Mouse (Mus musculus): ENCODE results near the gene Ahrr.

DNA sequence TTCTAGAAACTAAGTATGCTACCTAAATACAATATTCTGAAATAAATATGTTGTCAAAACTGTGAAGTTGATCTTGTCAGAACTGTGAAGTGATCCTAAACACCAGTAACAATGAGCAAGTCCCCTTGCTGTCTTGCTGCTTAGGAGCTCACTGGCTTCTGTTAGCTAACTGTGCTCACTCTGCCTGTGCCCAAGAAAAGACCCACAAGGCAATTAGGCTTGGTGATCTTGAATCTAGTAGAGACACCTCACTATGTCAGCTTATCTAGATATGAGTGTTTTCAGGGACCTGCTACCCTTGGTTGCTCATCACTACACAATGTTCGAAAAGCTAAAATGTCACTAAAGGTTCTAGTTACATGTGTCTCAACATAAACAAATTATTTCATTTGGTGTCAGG lies 13.6 kb upstream of the Ahrr start:
- TF ChIP-seq POLR2A (IDR thresholded peaks at IDR 0.05; ENCODE audit: low read depth, low read length) (no peak), CTCF (IDR thresholded peaks at IDR 0.05; ENCODE audit: extremely low read depth, insufficient read depth, insufficient read length, insufficient replicate concordance) (no peak)

Measured in spleen, adult 2 months (tissue).